Mouse (Mus musculus): ENCODE measurements around the gene Dennd2c. TPM values are rescaled to one million over a fixed set of nuclear protein-coding genes. Genes with fewer than 3 reads are reported as not detected.
"Not testable (repeated sequence)": the region's sequence is repeated elsewhere in the genome, so short reads cannot be mapped to it uniquely, and the experiment has no call there.

The Dennd2c gene
- polyA plus RNA-seq, 1 experiment from 2014 or later, result 3.0 TPM

- no peaks in the 10 kb centered on the region for H3K9me3 ChIP-seq
- peak within 1 kb of the TSS; percentile 74 for H3K27ac ChIP-seq (replicated peaks)
- H3K9ac ChIP-seq, result peak within 1 kb of the TSS; percentile 94
- H3K27me3 ChIP-seq (replicated peaks), result no peaks in the 10 kb centered on the region
- WGBS, result under 1% methylated on average over 56 of the region's 56 CpGs
- peak; percentile 89 for ATAC-seq (ENCODE audit: extremely low read depth, insufficient number of reproducible peaks, low FRiP score, low TSS enrichment)
- peak within 1 kb of the TSS; percentile 90 for H3K4me2 ChIP-seq
- peaks cover 43% of the 10 kb centered on the region for H3K36me3 ChIP-seq
- peaks cover 17% of the 10 kb centered on the region for H3K4me1 ChIP-seq
- H3K4me3 ChIP-seq, result peak within 1 kb of the TSS; percentile 92
These were observed 69.3 kb downstream of the Dennd2c start, which contains the start of gene Bcas2 for GRCm38 (mm10) chr3:103171505-103172267. Gene Bcas2 (plus strand): TSS chr3:103171655.

GRCm38 (mm10) chr3:103172615-103173014 is 70.2 kb downstream of the Dennd2c start:
- Histone ChIP-seq H3K4me1 (peaks cover 17% of the 10 kb centered on the region), H3K4me2 (peak overlapping the region; percentile 90), H3K4me3 (peak overlapping the region; percentile 92), H3K9ac (peak overlapping the region; percentile 94), H3K36me3 (peaks cover 50% of the 10 kb centered on the region), H3K9me3 (no peaks in the 10 kb centered on the region), H3K27ac (replicated peaks) (no peak overlapping the region), H3K27me3 (replicated peaks) (no peaks in the 10 kb centered on the region)
- ATAC-seq (ENCODE audit: extremely low read depth, insufficient number of reproducible peaks, low FRiP score, low TSS enrichment), result no peak
- WGBS, result 57% methylated on average over 5 of the region's 5 CpGs

GRCm38 (mm10) chr3:103176740-103177139 is 74.3 kb downstream of the Dennd2c start:
- Histone ChIP-seq H3K36me3 (peaks cover 65% of the 10 kb centered on the region), H3K9ac (no peak overlapping the region), H3K27ac (replicated peaks) (no peak overlapping the region), H3K4me3 (no peak overlapping the region), H3K4me2 (no peak overlapping the region), H3K4me1 (peaks cover 12% of the 10 kb centered on the region), H3K9me3 (no peaks in the 10 kb centered on the region), H3K27me3 (replicated peaks) (no peaks in the 10 kb centered on the region)
- 67% methylated on average over 4 of the region's 4 CpGs for WGBS
- no peak for ATAC-seq (ENCODE audit: extremely low read depth, insufficient number of reproducible peaks, low FRiP score, low TSS enrichment)

- Histone ChIP-seq H3K27me3 (replicated peaks) (no peaks in the 10 kb centered on the region), H3K4me2 (no peak overlapping the region), H3K9ac (no peak overlapping the region), H3K36me3 (peaks cover 50% of the 10 kb centered on the region), H3K4me3 (no peak overlapping the region), H3K9me3 (no peaks in the 10 kb centered on the region), H3K4me1 (no peaks in the 10 kb centered on the region), H3K27ac (replicated peaks) (no peak overlapping the region)
- 90% methylated on average over 9 of the region's 9 CpGs for WGBS
- no peak for ATAC-seq (ENCODE audit: extremely low read depth, insufficient number of reproducible peaks, low FRiP score, low TSS enrichment)
These were observed 77.1 kb downstream of the Dennd2c start for GRCm38 (mm10) chr3:103179527-103179926.

- ATAC-seq (ENCODE audit: extremely low read depth, insufficient number of reproducible peaks, low FRiP score, low TSS enrichment), result no peak
- H3K36me3 ChIP-seq, result peaks cover 36% of the 10 kb centered on the region
- 44% methylated on average over 4 of the region's 4 CpGs for WGBS
- H3K4me2 ChIP-seq, result no peak overlapping the region
- H3K27me3 ChIP-seq (replicated peaks), result no peaks in the 10 kb centered on the region
- H3K4me1 ChIP-seq, result no peaks in the 10 kb centered on the region
- H3K27ac ChIP-seq (replicated peaks), result no peak overlapping the region
- no peaks in the 10 kb centered on the region for H3K9me3 ChIP-seq
- no peak overlapping the region for H3K9ac ChIP-seq
- H3K4me3 ChIP-seq, result no peak overlapping the region
These were observed 78.8 kb downstream of the Dennd2c start for GRCm38 (mm10) chr3:103181171-103181570.

- Histone ChIP-seq H3K4me2 (no peak overlapping the region), H3K27ac (replicated peaks) (no peak overlapping the region), H3K36me3 (peaks cover 19% of the 10 kb centered on the region), H3K4me3 (no peak overlapping the region), H3K9me3 (no peaks in the 10 kb centered on the region), H3K9ac (no peak overlapping the region), H3K4me1 (no peaks in the 10 kb centered on the region), H3K27me3 (replicated peaks) (no peaks in the 10 kb centered on the region)
- ATAC-seq (ENCODE audit: extremely low read depth, insufficient number of reproducible peaks, low FRiP score, low TSS enrichment), result no peak
- WGBS, result 71% methylated on average over 14 of the region's 14 CpGs
These were observed 80.4 kb downstream of the Dennd2c start for GRCm38 (mm10) chr3:103182821-103183220.

- H3K4me3 ChIP-seq; H3K36me3 ChIP-seq; H3K27me3 ChIP-seq (replicated peaks); H3K27ac ChIP-seq (replicated peaks); H3K4me2 ChIP-seq; H3K9me3 ChIP-seq; H3K9ac ChIP-seq; ATAC-seq (ENCODE audit: extremely low read depth, insufficient number of reproducible peaks, low FRiP score, low TSS enrichment); H3K4me1 ChIP-seq: not testable (repeated sequence)
These were observed 82.1 kb downstream of the Dennd2c start for GRCm38 (mm10) chr3:103184467-103184866.

GRCm38 (mm10) chr3:103188451-103188850 is 86.0 kb downstream of the Dennd2c start:
- no peak for ATAC-seq (ENCODE audit: extremely low read depth, insufficient number of reproducible peaks, low FRiP score, low TSS enrichment)
- WGBS, result 56% methylated on average over 5 of the region's 5 CpGs

GRCm38 (mm10) chr3:103188856-103189255 is 86.5 kb downstream of the Dennd2c start:
- Histone ChIP-seq H3K27me3 (replicated peaks) (no peaks in the 10 kb centered on the region), H3K4me3 (no peak overlapping the region)

More at GRCm38 (mm10) chr3:103188451-103188850, 86.0 kb downstream of the Dennd2c start:
- Histone ChIP-seq H3K9me3 (peaks cover 4% of the 10 kb centered on the region; the same call in 1 of the 2 replicates), H3K27ac (replicated peaks) (no peak overlapping the region), H3K9ac (no peak overlapping the region), H3K4me3 (no peak overlapping the region), H3K4me1 (no peaks in the 10 kb centered on the region), H3K27me3 (replicated peaks) (no peaks in the 10 kb centered on the region), H3K4me2 (no peak overlapping the region), H3K36me3 (no peaks in the 10 kb centered on the region)

GRCm38 (mm10) chr3:103192161-103192560 is 89.8 kb downstream of the Dennd2c start:
- no peak overlapping the region for H3K4me3 ChIP-seq
- no peak overlapping the region for H3K9ac ChIP-seq
- H3K27ac ChIP-seq (replicated peaks), result no peak overlapping the region
- 81% methylated on average over 4 of the region's 4 CpGs for WGBS
- H3K4me2 ChIP-seq, result no peak overlapping the region
- no peaks in the 10 kb centered on the region for H3K27me3 ChIP-seq (replicated peaks)
- H3K36me3 ChIP-seq, result no peaks in the 10 kb centered on the region
- peaks cover 11% of the 10 kb centered on the region for H3K9me3 ChIP-seq
- no peak for ATAC-seq (ENCODE audit: extremely low read depth, insufficient number of reproducible peaks, low FRiP score, low TSS enrichment)
- peaks cover 9% of the 10 kb centered on the region for H3K4me1 ChIP-seq

More at GRCm38 (mm10) chr3:103188856-103189255, 86.5 kb downstream of the Dennd2c start:
- peaks cover 8% of the 10 kb centered on the region for H3K9me3 ChIP-seq
- no peak overlapping the region for H3K9ac ChIP-seq
- 95% methylated on average over 2 of the region's 2 CpGs for WGBS
- no peak for ATAC-seq (ENCODE audit: extremely low read depth, insufficient number of reproducible peaks, low FRiP score, low TSS enrichment)
- H3K27ac ChIP-seq (replicated peaks), result no peak overlapping the region
- H3K4me1 ChIP-seq, result no peaks in the 10 kb centered on the region
- H3K36me3 ChIP-seq, result no peaks in the 10 kb centered on the region
- no peak overlapping the region for H3K4me2 ChIP-seq

- no peak overlapping the region for H3K4me2 ChIP-seq
- WGBS, result 61% methylated on average over 1 of the region's 1 CpGs
- no peaks in the 10 kb centered on the region for H3K27me3 ChIP-seq (replicated peaks)
- H3K9me3 ChIP-seq, result peaks cover 11% of the 10 kb centered on the region
- no peak overlapping the region for H3K9ac ChIP-seq
- no peak overlapping the region for H3K27ac ChIP-seq (replicated peaks)
- peaks cover 9% of the 10 kb centered on the region for H3K4me1 ChIP-seq
- H3K36me3 ChIP-seq, result no peaks in the 10 kb centered on the region
- no peak overlapping the region for H3K4me3 ChIP-seq
- no peak for ATAC-seq (ENCODE audit: extremely low read depth, insufficient number of reproducible peaks, low FRiP score, low TSS enrichment)
These were observed 90.8 kb downstream of the Dennd2c start for GRCm38 (mm10) chr3:103193186-103193585.

- H3K27me3 ChIP-seq (replicated peaks), result no peaks in the 10 kb centered on the region
- ATAC-seq (ENCODE audit: extremely low read depth, insufficient number of reproducible peaks, low FRiP score, low TSS enrichment), result no peak; the same call in 1 of the 2 replicates
- peaks cover 16% of the 10 kb centered on the region for H3K4me1 ChIP-seq
- H3K4me3 ChIP-seq, result no peak overlapping the region
- H3K36me3 ChIP-seq, result no peaks in the 10 kb centered on the region
- H3K9ac ChIP-seq, result no peak overlapping the region
- no peak overlapping the region for H3K4me2 ChIP-seq
- WGBS, result 34% methylated on average over 7 of the region's 7 CpGs
- H3K9me3 ChIP-seq, result peaks cover 17% of the 10 kb centered on the region
- no peak overlapping the region for H3K27ac ChIP-seq (replicated peaks)
These were observed 94.0 kb downstream of the Dennd2c start for GRCm38 (mm10) chr3:103196320-103196823.

Data from heart, embryonic 13.5 days (tissue).